Mouse (Mus musculus): ENCODE data around the gene Tbkbp1.

Tbkbp1 gene

GRCm38 (mm10) chr11:97086365-97086764, 64.9 kb downstream of the Tbkbp1 start:
- in situ Hi-C loops (cut with MboI; ENCODE audit: unreplicated experiment in 2 of 2), result no loop called here
